Mouse (Mus musculus) neural tube, embryonic 14.5 days (tissue): ENCODE results near the gene Clcn6. TPM values are rescaled to one million over a fixed set of nuclear protein-coding genes. Genes with fewer than 3 reads are reported as not detected.
"Not testable (repeated sequence)": the region's sequence is repeated elsewhere in the genome, so short reads cannot be mapped to it uniquely, and the experiment has no call there.

Source experiments
- ATAC-seq: fragments of 200-750 bp; cut with Nextera tagmentation; 2 replicates; pipeline ENCODE4 v1.8.0; 2017; ENCODE audit warnings: low read depth, mild to moderate bottlenecking, moderate TSS enrichment, moderate library complexity
- H3K27ac ChIP-seq: fragments of 300-500 bp; sonication (generic); 2 replicates; pipeline ENCODE4 v1.5.1; 2014; ENCODE audit warnings: low read depth, mild to moderate bottlenecking, control low read depth, low read length, moderate library complexity, mixed read lengths
- H3K27me3 ChIP-seq: fragments of 300-500 bp; sonication (generic); 2 replicates; pipeline ENCODE4 v1.6.1; 2014; ENCODE audit warnings: low read length; ENCODE audit not compliant: control insufficient read depth, insufficient read depth
- H3K36me3 ChIP-seq: fragments of 300-500 bp; sonication (generic); 2 replicates; pipeline ENCODE4 v1.6.1; 2014; ENCODE audit warnings: low read length, mixed read lengths; ENCODE audit not compliant: control insufficient read depth, insufficient read depth
- H3K4me1 ChIP-seq: fragments of 300-500 bp; sonication (generic); 2 replicates; pipeline ENCODE4 v1.6.1; 2014; ENCODE audit warnings: low read length; ENCODE audit not compliant: control insufficient read depth, insufficient read depth
- H3K4me2 ChIP-seq: fragments of 300-500 bp; sonication (generic); 2 replicates; pipeline ENCODE4 v1.6.1; 2014; ENCODE audit warnings: mild to moderate bottlenecking, low read depth, low read length, control low read depth
- H3K4me3 ChIP-seq: fragments of 300-500 bp; sonication (generic); 2 replicates; pipeline ENCODE4 v1.5.1; 2014; ENCODE audit warnings: low read depth, low read length, control low read depth, mixed read lengths
- H3K9ac ChIP-seq: fragments of 300-500 bp; sonication (generic); replicated peaks from 2 replicates; pipeline ENCODE4 v1.6.1; 2014; ENCODE audit warnings: low read depth, mild to moderate bottlenecking, control low read depth, low read length, mixed read lengths
- H3K9me3 ChIP-seq: fragments of 300-500 bp; sonication (generic); 2 replicates; pipeline ENCODE4 v1.6.1; 2016; ENCODE audit warnings: low read length; ENCODE audit not compliant: control insufficient read depth
- WGBS: fragments of 180-500 bp; shearing (Covaris S2); extraction: QIAGEN DNeasy Blood & Tissue Kit; methylation state at CpG from one replicate; pipeline ENCODE4 v1.1.7; 2014; 5-methylcytosine and 5-hydroxymethylcytosine counted together
- polyA plus RNA-seq: library from polyadenylated mRNA; unstranded; fragments of >200 nt; fragmentation: Nextera tagmentation; extraction: Ambion mirVana; gene quantifications from 2 replicates; pipeline ENCODE4 v1.2.1, GENCODE M21; 2014

Clcn6 gene
- polyA plus RNA-seq, 1 experiment from 2014 or later, result 30.6 TPM

GRCm38 (mm10) chr4:148057661-148058209 is 19.1 kb upstream of the Clcn6 start:
- Histone ChIP-seq H3K27ac (no peak overlapping the region), H3K9me3 (no peaks in the 10 kb centered on the region), H3K4me1 (no peaks in the 10 kb centered on the region), H3K36me3 (peaks cover 50% of the 10 kb centered on the region), H3K4me3 (no peak overlapping the region), H3K27me3 (no peaks in the 10 kb centered on the region), H3K9ac (no peak overlapping the region), H3K4me2 (no peak overlapping the region)
- 64% methylated on average over 5 of the region's 5 CpGs for WGBS
- no peak for ATAC-seq

DNA sequence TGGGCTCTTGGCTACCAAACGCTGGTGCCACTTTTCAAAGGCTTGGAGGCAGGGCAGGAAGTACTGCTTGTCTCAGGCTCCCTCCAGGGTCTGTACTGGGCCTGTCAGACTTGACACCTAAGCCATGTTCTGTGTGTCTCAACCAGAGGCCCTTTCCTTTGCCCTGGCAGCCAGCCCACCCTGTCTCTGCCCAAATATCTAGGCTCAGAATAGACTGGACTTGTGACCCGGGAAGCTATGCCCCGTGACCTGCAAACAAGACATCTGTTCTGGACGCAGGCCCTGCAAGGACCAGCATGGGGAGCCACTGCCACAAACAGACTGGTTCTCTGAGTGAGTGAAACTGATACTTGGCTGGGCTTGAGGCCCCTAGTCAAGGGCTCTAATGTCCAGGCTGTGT is 18.2 kb upstream of the Clcn6 start:
- 91% methylated on average over 4 of the region's 4 CpGs for WGBS
- ATAC-seq, result no peak
- H3K36me3 ChIP-seq, result peaks cover 59% of the 10 kb centered on the region
- no peaks in the 10 kb centered on the region for H3K27me3 ChIP-seq
- no peaks in the 10 kb centered on the region for H3K4me1 ChIP-seq
- H3K9ac ChIP-seq, result no peak overlapping the region
- H3K4me2 ChIP-seq, result no peak overlapping the region
- H3K9me3 ChIP-seq, result no peaks in the 10 kb centered on the region
- no peak overlapping the region for H3K27ac ChIP-seq
- H3K4me3 ChIP-seq, result no peak overlapping the region

DNA sequence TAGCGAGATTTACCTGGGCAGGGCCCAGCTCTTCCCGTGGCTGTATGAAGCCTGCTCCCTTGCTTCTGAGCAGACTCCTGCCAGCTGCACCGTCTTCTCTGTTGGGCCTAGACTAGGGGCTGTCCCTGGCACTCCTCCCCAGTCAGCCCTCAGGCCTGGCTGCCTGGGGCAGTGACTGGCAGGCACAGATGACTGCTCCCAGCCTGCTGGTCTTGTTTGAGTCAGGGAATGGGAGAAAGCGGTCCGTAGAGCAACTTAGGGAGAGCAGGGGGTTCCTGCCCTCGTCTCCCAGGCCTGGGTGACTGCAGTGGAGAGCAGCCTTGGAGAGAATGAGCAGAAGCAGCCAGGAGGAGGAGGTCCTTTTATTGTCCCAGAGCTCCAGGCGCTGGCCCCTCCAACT is 17.6 kb upstream of the Clcn6 start:
- H3K4me1 ChIP-seq, result no peaks in the 10 kb centered on the region
- no peaks in the 10 kb centered on the region for H3K9me3 ChIP-seq
- WGBS, result 86% methylated on average over 7 of the region's 7 CpGs
- no peak overlapping the region for H3K9ac ChIP-seq
- peaks cover 64% of the 10 kb centered on the region for H3K36me3 ChIP-seq
- H3K4me2 ChIP-seq, result no peak overlapping the region
- no peak overlapping the region for H3K27ac ChIP-seq
- no peak overlapping the region for H3K4me3 ChIP-seq
- H3K27me3 ChIP-seq, result no peaks in the 10 kb centered on the region
- no peak for ATAC-seq

DNA sequence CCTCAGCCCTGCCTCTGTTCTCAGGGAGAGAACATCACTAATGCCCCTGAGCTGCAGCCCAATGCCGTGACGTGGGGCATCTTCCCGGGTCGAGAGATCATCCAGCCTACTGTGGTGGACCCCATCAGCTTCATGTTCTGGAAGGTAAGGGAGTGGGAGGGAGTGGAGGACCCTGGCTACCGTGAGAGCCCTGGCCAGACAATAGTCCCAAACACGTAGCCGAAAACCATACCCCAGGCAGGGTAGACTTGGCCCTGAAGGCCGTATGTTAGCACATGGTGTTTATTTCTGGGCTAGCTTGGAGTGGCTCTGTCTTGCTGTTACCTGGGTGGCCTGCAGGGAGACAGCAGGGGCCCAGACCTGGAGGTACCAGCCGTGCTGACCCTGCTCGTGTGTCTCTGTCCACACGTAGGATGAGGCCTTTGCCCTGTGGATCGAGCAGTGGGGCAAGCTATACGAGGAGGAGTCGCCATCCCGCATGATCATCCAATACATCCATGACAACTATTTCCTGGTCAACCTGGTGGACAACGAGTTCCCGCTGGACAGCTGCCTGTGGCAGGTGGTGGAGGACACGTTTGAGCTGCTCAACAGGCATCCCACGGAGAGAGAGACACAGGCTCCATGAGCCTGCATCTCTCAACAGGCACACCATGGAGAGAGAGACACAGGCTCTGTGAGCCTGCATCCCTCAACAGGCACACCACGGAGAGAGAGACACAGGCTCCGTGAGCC is 16.5 kb upstream of the Clcn6 start:
- H3K4me1 ChIP-seq, result no peaks in the 10 kb centered on the region
- H3K36me3 ChIP-seq, result peaks cover 72% of the 10 kb centered on the region
- H3K4me3 ChIP-seq, result no peak overlapping the region
- H3K9ac ChIP-seq, result no peak overlapping the region
- 93% methylated on average over 21 of the region's 21 CpGs for WGBS
- ATAC-seq, result no peak
- no peak overlapping the region for H3K27ac ChIP-seq
- H3K27me3 ChIP-seq, result no peaks in the 10 kb centered on the region
- no peak overlapping the region for H3K4me2 ChIP-seq
- H3K9me3 ChIP-seq, result no peaks in the 10 kb centered on the region

GRCm38 (mm10) chr4:148053417-148053920 is 14.8 kb upstream of the Clcn6 start:
- Histone ChIP-seq H3K27ac (no peak overlapping the region), H3K4me3 (no peak overlapping the region), H3K9me3 (no peaks in the 10 kb centered on the region), H3K4me1 (no peaks in the 10 kb centered on the region), H3K27me3 (no peaks in the 10 kb centered on the region), H3K9ac (no peak overlapping the region), H3K36me3 (peaks cover 80% of the 10 kb centered on the region), H3K4me2 (no peak overlapping the region)
- 93% methylated on average over 12 of the region's 12 CpGs for WGBS
- no peak for ATAC-seq

DNA sequence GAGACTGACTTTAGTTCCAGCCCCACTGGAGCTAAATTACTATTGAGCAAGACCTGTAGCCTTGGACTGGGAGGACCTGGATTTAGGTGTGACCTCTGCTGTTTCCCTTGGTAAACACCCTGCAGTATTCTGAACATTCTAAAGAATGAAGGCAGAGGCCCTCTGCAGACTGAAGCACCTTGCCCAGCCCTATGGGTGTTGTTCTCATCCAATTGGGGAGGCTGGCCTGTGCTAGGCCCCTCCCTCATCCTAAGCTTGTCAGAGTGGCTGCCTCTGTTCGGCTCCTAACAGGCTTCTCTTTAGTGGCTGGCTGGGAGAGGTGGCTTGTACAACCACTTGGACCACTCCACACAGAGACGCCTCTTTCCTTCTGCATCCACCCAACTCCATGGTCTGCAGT is 14.4 kb upstream of the Clcn6 start:
- 68% methylated on average over 2 of the region's 2 CpGs for WGBS
- H3K4me2 ChIP-seq, result no peak overlapping the region
- H3K27ac ChIP-seq, result no peak overlapping the region
- no peaks in the 10 kb centered on the region for H3K4me1 ChIP-seq
- H3K36me3 ChIP-seq, result peaks cover 83% of the 10 kb centered on the region
- ATAC-seq, result no peak
- no peak overlapping the region for H3K9ac ChIP-seq
- H3K9me3 ChIP-seq, result no peaks in the 10 kb centered on the region
- H3K4me3 ChIP-seq, result no peak overlapping the region
- H3K27me3 ChIP-seq, result no peaks in the 10 kb centered on the region

DNA sequence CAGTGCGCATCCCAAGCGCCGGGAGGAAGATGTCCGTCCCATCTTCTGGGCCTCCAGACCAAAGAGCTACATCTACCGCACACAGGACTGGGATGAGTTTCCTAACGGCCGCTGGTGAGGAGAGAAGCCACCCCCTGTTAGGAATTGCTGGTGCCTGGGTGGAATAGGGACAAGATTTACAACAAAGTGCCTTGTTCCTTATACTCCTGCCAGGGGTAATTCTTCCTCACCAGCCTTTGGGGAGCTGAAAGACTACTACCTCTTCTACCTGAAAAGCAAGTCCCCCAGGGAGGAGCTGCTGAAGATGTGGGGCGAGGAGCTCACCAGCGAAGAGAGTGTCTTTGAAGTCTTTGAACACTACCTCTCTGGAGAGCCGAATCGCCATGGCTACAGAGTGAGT is 13.3 kb upstream of the Clcn6 start:
- Histone ChIP-seq H3K36me3 (peaks cover 80% of the 10 kb centered on the region), H3K4me2 (no peak overlapping the region), H3K9me3 (no peaks in the 10 kb centered on the region), H3K9ac (no peak overlapping the region), H3K27ac (no peak overlapping the region), H3K4me1 (no peaks in the 10 kb centered on the region), H3K27me3 (no peaks in the 10 kb centered on the region), H3K4me3 (no peak overlapping the region)
- no peak for ATAC-seq
- 89% methylated on average over 11 of the region's 11 CpGs for WGBS

- Histone ChIP-seq H3K9me3 (no peaks in the 10 kb centered on the region), H3K27me3 (no peaks in the 10 kb centered on the region), H3K4me1 (no peaks in the 10 kb centered on the region), H3K36me3 (peaks cover 73% of the 10 kb centered on the region), H3K4me2 (no peak overlapping the region), H3K9ac (no peak overlapping the region), H3K27ac (no peak overlapping the region), H3K4me3 (no peak overlapping the region)
- no peak for ATAC-seq
- 94% methylated on average over 13 of the region's 13 CpGs for WGBS
Measured at GRCm38 (mm10) chr4:148051046-148051776, 12.6 kb upstream of the Clcn6 start.

- not testable (repeated sequence) for H3K9me3 ChIP-seq, H3K4me3 ChIP-seq, ATAC-seq, H3K27ac ChIP-seq, H3K4me2 ChIP-seq, H3K9ac ChIP-seq, H3K27me3 ChIP-seq, H3K4me1 ChIP-seq
- peaks cover 66% of the 10 kb centered on the region for H3K36me3 ChIP-seq
- 97% methylated on average over 3 of the region's 3 CpGs for WGBS
Measured at GRCm38 (mm10) chr4:148050396-148050914, 11.8 kb upstream of the Clcn6 start.
